Mouse (Mus musculus): ENCODE data around the gene Elmo1.

Elmo1 gene

DNA sequence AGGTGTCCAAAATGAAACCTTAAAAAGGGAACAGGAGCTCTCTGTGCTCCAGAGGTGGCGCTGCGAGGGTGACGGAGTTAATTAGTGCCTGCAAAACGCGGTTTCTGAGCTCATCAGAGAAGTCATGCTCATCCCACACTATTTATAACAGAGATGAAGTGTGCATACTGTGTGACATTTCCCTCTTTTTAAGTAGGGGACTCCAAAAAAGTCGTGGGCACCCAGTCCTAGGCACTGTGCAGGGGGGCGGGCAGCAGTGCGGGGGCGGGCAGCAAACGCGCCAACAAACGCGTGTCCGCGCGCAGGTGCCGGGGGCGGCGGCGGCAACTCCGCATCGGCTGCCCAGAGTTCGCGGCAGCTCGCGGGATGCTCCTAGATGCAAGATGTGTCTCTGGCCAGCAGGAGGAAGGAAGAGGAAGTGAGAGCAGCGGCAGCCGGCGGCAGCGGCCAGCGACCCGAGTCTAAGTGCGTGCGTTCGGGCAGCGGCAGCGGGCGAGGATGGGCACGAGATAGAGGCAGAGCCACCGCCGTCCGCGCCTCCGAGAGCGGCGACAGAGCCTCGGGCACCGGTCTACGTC is at the start of gene Elmo1:
Gene Elmo1 (plus strand): TSS at position 464 of the 578 bp plus-strand sequence.
- peak; percentile 51 for DNase-seq (ENCODE audit: low spot score)

DNA sequence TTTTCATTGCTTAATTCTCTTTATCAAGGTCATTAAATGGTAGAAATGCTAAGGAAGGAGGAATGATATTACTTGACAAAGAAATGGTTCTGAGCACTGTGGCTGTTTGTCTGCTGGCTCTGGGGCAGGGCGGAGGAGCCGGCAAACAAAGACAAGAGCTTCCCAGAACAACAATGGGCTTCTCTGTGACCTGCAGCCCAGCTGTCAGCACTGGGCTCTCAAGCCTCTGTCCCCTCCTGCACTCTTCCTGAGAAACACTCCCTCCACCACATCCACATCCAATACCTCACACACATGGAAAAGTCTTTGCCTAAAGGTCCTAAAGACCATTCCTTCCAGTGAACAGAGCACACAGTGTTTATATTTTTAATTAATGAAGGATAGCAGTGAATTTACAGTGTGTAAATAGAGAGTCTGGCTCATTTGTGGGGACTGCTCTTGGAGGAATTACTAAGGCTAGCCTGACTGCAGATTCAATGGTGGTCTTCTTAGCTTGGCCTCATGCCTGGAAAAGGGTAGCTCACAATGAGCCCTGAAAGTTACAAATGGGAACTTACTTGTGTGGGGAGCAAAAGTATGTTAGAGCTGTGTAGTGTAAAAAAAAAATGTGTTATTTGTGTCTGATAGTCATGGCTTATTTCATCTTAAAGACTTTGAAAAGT is 49.1 kb upstream of the Elmo1 start:
- no peak for DNase-seq (ENCODE audit: low spot score)

- DNase-seq (ENCODE audit: low spot score), result no peak
Measured at GRCm38 (mm10) chr13:20042856-20043255, 47.5 kb upstream of the Elmo1 start.

- no peak for DNase-seq (ENCODE audit: low spot score)
Measured at GRCm38 (mm10) chr13:20045350-20045749, 45.0 kb upstream of the Elmo1 start.

GRCm38 (mm10) chr13:20045836-20046235 is 44.6 kb upstream of the Elmo1 start:
- no peak for DNase-seq (ENCODE audit: low spot score)

- DNase-seq (ENCODE audit: low spot score), result no peak
Measured at GRCm38 (mm10) chr13:20046406-20046805, 44.0 kb upstream of the Elmo1 start.

- no peak for DNase-seq (ENCODE audit: low spot score)
Measured at GRCm38 (mm10) chr13:20047926-20048836, 42.2 kb upstream of the Elmo1 start.

- no peak for DNase-seq (ENCODE audit: low spot score)
Measured at GRCm38 (mm10) chr13:20048837-20049160, 41.6 kb upstream of the Elmo1 start.

DNA sequence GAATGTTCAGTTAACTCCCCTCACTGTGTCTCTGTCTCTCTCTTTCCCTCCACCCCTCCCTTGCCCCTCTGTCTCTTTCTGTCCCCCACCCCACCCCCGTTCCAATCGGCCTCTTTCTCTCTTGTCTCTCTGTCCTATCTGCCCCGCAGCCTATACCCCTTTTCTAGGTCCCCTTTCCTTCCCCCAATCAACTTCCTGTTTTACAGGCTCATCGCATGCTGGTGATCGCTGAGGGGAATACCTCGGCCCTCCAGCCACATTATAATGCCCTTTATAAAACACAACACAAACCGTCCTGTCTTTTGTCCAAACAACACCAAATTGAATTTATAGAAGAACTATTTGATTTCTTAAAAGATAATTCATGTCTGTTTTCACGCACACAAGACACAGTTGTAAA is 40.7 kb upstream of the Elmo1 start:
- DNase-seq (ENCODE audit: low spot score), result no peak

- DNase-seq (ENCODE audit: low spot score), result no peak
Measured at GRCm38 (mm10) chr13:20050149-20050548, 40.2 kb upstream of the Elmo1 start.

DNA sequence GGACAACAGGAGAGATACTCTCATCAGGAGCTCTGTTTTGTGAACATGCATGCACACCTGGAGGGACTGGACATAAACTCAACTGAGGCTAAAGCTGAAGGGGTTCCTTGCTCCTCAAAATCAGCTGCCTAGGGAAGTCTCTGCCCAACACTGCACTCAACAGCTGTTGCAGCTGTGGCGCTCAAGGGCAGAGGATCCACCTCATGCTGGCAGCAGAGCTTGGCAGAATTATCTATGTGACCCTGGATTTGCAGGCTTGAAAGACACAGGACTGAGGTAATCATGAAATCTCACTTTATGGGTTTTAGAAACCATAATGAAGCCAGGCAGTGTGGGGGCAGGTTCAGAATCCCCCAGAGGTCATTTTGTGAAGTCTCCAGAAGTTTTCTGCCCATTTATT is 32.5 kb upstream of the Elmo1 start:
- no peak for DNase-seq (ENCODE audit: low spot score)

DNA sequence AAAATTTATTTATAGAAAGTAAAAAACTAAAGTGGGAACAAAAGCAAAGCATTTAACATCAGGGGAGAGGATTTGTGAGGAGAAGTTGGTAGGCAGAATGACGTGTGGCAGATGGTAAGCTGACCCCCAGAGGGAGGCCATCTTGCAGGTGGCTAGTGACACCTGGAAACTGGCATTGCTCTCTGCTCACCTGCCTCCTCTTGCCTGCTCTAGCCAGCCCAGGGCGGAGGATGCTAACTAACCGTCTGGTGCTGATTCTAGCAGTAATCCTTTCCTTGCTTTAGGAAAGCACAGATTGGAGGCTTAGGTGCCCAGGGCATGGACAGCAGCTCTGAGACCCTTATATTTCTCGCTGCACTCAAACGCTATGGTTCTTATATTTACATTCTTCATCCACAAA is 29.4 kb upstream of the Elmo1 start:
- no peak for DNase-seq (ENCODE audit: low spot score)

GRCm38 (mm10) chr13:20063331-20063730 is 27.1 kb upstream of the Elmo1 start:
- DNase-seq (ENCODE audit: low spot score), result no peak

- no peak for DNase-seq (ENCODE audit: low spot score)
Measured at GRCm38 (mm10) chr13:20072043-20072442, 18.4 kb upstream of the Elmo1 start.

DNA sequence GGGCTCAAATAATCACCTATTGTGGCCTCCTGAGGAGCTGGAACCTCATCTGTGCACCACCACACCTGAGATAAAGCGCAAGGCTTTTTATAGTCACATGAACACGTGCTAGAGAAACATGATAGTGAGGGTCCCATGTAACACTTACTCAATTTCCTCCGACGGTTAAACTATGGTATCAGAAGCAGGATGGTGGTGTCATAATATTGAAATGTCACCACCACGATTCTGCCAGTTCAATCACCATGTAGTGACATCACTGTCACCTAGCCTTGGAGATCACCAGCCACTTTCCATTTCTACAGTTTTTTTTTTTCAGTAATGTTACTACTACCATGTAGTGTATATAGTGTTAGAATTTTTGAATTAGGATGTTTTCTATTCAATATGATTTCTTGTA is 17.4 kb upstream of the Elmo1 start:
- DNase-seq (ENCODE audit: low spot score), result no peak

GRCm38 (mm10) chr13:20076521-20076920 is 13.9 kb upstream of the Elmo1 start:
- no peak for DNase-seq (ENCODE audit: low spot score)

DNA sequence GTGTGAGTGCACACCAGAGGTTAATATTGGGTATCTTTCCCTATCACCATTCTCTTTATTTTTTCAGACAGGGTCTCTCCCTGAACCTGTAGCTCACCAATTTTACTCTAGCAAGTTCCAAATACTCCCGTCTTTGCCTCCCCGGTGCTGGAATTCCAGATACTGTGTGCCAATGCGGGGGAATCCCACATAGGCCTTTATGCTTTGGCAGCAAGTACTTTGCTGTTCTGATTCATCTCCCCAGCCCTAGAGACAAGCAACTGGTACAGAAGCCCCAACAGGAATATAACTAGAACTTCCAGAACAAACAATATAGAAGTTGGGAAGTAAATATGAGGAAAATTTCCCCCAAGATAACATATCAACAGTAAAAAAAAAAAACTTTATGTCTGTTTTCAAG is 13.2 kb upstream of the Elmo1 start:
- no peak for DNase-seq (ENCODE audit: low spot score)

GRCm38 (mm10) chr13:20090711-20091603 is 561 bp downstream of the Elmo1 start:
- peak; percentile 31 for DNase-seq (ENCODE audit: low spot score)

DNA sequence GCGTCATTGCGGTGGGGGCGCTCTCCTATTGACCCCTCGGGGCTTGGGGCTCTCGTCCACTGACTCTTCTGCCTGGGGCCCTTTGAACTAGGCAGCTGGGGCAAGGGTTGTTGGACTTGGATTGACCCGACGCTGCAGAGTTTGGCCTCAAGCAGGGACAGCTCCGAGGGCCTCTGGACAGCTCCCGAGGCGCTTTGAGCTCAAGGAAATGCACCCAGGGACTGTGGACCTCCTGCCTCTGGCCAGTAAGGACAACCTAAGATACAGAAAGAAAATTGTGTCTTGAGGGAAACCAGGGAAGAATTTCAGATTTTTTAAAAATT is 1.2 kb downstream of the Elmo1 start:
- DNase-seq (ENCODE audit: low spot score), result no peak

DNA sequence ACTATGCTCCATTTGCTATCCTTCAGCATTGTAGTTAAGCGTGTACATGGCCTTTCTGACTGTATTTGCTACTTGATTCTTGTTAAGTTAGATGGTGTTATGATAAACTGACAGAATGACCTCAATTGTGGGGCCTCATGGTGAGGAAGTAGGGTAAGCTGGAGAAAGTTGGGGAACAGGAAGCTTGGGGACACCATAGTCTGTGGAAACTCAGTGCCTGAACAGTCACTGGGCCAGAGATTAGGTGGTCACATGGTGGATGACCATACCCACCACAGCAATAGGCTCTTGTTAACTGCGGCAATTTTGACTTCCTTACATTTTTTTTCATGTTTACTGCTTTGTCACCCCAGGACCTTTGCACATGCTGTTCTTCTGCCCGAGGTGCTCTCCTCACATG is 1.9 kb downstream of the Elmo1 start:
- no peak for DNase-seq (ENCODE audit: low spot score)

GRCm38 (mm10) chr13:20093307-20094045 is 3.1 kb downstream of the Elmo1 start:
- no peak for DNase-seq (ENCODE audit: low spot score)

Measured in ovary, postnatal 14 days (tissue).